Mouse (Mus musculus) heart, embryonic 11.5 days (tissue): ENCODE measurements around the gene Iqsec1. TPM values are rescaled to one million over a fixed set of nuclear protein-coding genes. Genes with fewer than 3 reads are reported as not detected.
A peak's percentile ranks its signal among the peaks of the same experiment; 100 is the strongest.

Source experiments
- ATAC-seq: fragments of 200-750 bp; cut with Nextera tagmentation; replicated peaks from 2 replicates; pipeline ENCODE4 v1.8.0; 2017; ENCODE audit warnings: moderate library complexity; ENCODE audit not compliant: insufficient number of reproducible peaks, low FRiP score, low TSS enrichment
- H3K27ac ChIP-seq: fragments of 300-500 bp; sonication (generic); 2 replicates; pipeline ENCODE4 v1.5.1; 2014; ENCODE audit warnings: mild to moderate bottlenecking, low read depth, low read length
- H3K27me3 ChIP-seq: fragments of 300-500 bp; sonication (generic); 2 replicates; pipeline ENCODE4 v1.6.1; 2014; ENCODE audit warnings: mild to moderate bottlenecking, low read length, mixed read lengths; ENCODE audit not compliant: control insufficient read depth, insufficient read depth
- H3K36me3 ChIP-seq: fragments of 300-500 bp; sonication (generic); 2 replicates; pipeline ENCODE4 v1.6.1; 2014; ENCODE audit warnings: mild to moderate bottlenecking, low read length, moderate library complexity, mixed read lengths; ENCODE audit not compliant: control insufficient read depth, insufficient read depth
- H3K4me1 ChIP-seq: fragments of 300-500 bp; sonication (generic); 2 replicates; pipeline ENCODE4 v1.6.1; 2014; ENCODE audit warnings: low read length; ENCODE audit not compliant: control insufficient read depth, insufficient read depth
- H3K4me2 ChIP-seq: fragments of 300-500 bp; sonication (generic); 2 replicates; pipeline ENCODE4 v1.6.1; 2014; ENCODE audit warnings: mild to moderate bottlenecking, moderate library complexity
- H3K4me3 ChIP-seq: fragments of 300-500 bp; sonication (generic); 2 replicates; pipeline ENCODE4 v1.5.1; 2014; ENCODE audit warnings: low read depth, low read length
- H3K9ac ChIP-seq: fragments of 300-500 bp; sonication (generic); 2 replicates; pipeline ENCODE4 v1.6.1; 2014; ENCODE audit warnings: mild to moderate bottlenecking, low read depth, low read length, moderate library complexity
- H3K9me3 ChIP-seq: fragments of 300-500 bp; sonication (generic); replicated peaks from 2 replicates; pipeline ENCODE4 v1.6.1; 2016; ENCODE audit warnings: low read length; ENCODE audit not compliant: control insufficient read depth
- WGBS: fragments of 180-500 bp; shearing (Covaris S2); extraction: QIAGEN DNeasy Blood & Tissue Kit; methylation state at CpG from one replicate; pipeline ENCODE4 v1.1.7; 2014; ENCODE audit not compliant: insufficient replicate concordance; 5-methylcytosine and 5-hydroxymethylcytosine counted together
- polyA plus RNA-seq: library from polyadenylated mRNA; unstranded; fragments of >200 nt; fragmentation: Nextera tagmentation; extraction: Ambion mirVana; gene quantifications from 2 replicates; pipeline ENCODE4 v1.2.1, GENCODE M21; 2014

Gene Iqsec1
- polyA plus RNA-seq, 1 experiment from 2014 or later: 18.1 TPM

- Histone ChIP-seq H3K9me3 (no peaks in the 10 kb centered on the region), H3K4me1 (peaks cover 92% of the 10 kb centered on the region), H3K4me3 (no peak overlapping the region), H3K36me3 (no peaks in the 10 kb centered on the region), H3K27me3 (no peaks in the 10 kb centered on the region), H3K27ac (peak overlapping the region; percentile 42), H3K9ac (no peak overlapping the region; the same call in 1 of the 2 replicates), H3K4me2 (no peak overlapping the region)
- WGBS: 84% methylated on average over 10 of the region's 10 CpGs
- no peak for ATAC-seq
Observed at GRCm38 (mm10) chr6:90706490-90706889, 282.0 kb downstream of the Iqsec1 start.

- 88% methylated on average over 3 of the region's 3 CpGs for WGBS
- Histone ChIP-seq H3K4me3 (no peak overlapping the region), H3K27ac (no peak overlapping the region)
Observed at GRCm38 (mm10) chr6:90705738-90706137, 282.7 kb downstream of the Iqsec1 start.

GRCm38 (mm10) chr6:90704705-90705344 lies 283.7 kb downstream of the Iqsec1 start:
- no peak overlapping the region for H3K4me3 ChIP-seq
- no peak overlapping the region for H3K9ac ChIP-seq
- no peaks in the 10 kb centered on the region for H3K36me3 ChIP-seq
- H3K27me3 ChIP-seq: no peaks in the 10 kb centered on the region
- no peak for ATAC-seq
- 55% methylated on average over 2 of the region's 2 CpGs for WGBS
- H3K4me2 ChIP-seq: no peak overlapping the region
- H3K4me1 ChIP-seq: peaks cover 92% of the 10 kb centered on the region
- no peaks in the 10 kb centered on the region for H3K9me3 ChIP-seq
- 0 out of 2 replicates have a peak overlapping the region, but pooled peaks have one; percentile 91 for H3K27ac ChIP-seq

More at GRCm38 (mm10) chr6:90705738-90706137, 282.7 kb downstream of the Iqsec1 start:
- no peak overlapping the region for H3K4me2 ChIP-seq
- H3K9me3 ChIP-seq: no peaks in the 10 kb centered on the region
- H3K36me3 ChIP-seq: no peaks in the 10 kb centered on the region
- H3K9ac ChIP-seq: no peak overlapping the region
- H3K27me3 ChIP-seq: no peaks in the 10 kb centered on the region
- H3K4me1 ChIP-seq: peaks cover 91% of the 10 kb centered on the region
- no peak for ATAC-seq

- peak overlapping the region; percentile 58 for H3K9ac ChIP-seq
- no peak for ATAC-seq
- H3K9me3 ChIP-seq: no peaks in the 10 kb centered on the region
- peak overlapping the region; percentile 38 for H3K4me2 ChIP-seq
- no peaks in the 10 kb centered on the region for H3K36me3 ChIP-seq
- WGBS: 41% methylated on average over 2 of the region's 2 CpGs
- H3K27ac ChIP-seq: peak overlapping the region; percentile 91
- H3K27me3 ChIP-seq: no peaks in the 10 kb centered on the region
- H3K4me3 ChIP-seq: no peak overlapping the region
- peaks cover 93% of the 10 kb centered on the region for H3K4me1 ChIP-seq
Observed at GRCm38 (mm10) chr6:90703782-90704181, 284.7 kb downstream of the Iqsec1 start.

- WGBS: 16% methylated on average over 4 of the region's 4 CpGs
- H3K4me3 ChIP-seq: no peak overlapping the region
- H3K9ac ChIP-seq: peak overlapping the region; percentile 58
- peak overlapping the region; percentile 91 for H3K27ac ChIP-seq
- ATAC-seq: no peak
- H3K9me3 ChIP-seq: no peaks in the 10 kb centered on the region
- H3K36me3 ChIP-seq: no peaks in the 10 kb centered on the region
- H3K4me2 ChIP-seq: peak overlapping the region; percentile 38
- H3K27me3 ChIP-seq: no peaks in the 10 kb centered on the region
- H3K4me1 ChIP-seq: peaks cover 94% of the 10 kb centered on the region
Observed at GRCm38 (mm10) chr6:90702837-90703735, 285.4 kb downstream of the Iqsec1 start.

- no peaks in the 10 kb centered on the region for H3K9me3 ChIP-seq
- H3K27ac ChIP-seq: peak overlapping the region; percentile 91; the same call in 1 of the 2 replicates
- peaks cover 94% of the 10 kb centered on the region for H3K4me1 ChIP-seq
- H3K9ac ChIP-seq: no peak overlapping the region
- no peak overlapping the region for H3K4me3 ChIP-seq
- ATAC-seq: no peak
- no peaks in the 10 kb centered on the region for H3K27me3 ChIP-seq
- no peak overlapping the region for H3K4me2 ChIP-seq
- H3K36me3 ChIP-seq: no peaks in the 10 kb centered on the region
Observed at GRCm38 (mm10) chr6:90702197-90702596, 286.3 kb downstream of the Iqsec1 start.

GRCm38 (mm10) chr6:90701391-90701790 lies 287.1 kb downstream of the Iqsec1 start:
- 66% methylated on average over 2 of the region's 2 CpGs for WGBS

GRCm38 (mm10) chr6:90700737-90701136 lies 287.7 kb downstream of the Iqsec1 start:
- no peak for ATAC-seq
- H3K4me2 ChIP-seq: no peak overlapping the region
- H3K9ac ChIP-seq: no peak overlapping the region; the same call in 1 of the 2 replicates
- no peak overlapping the region for H3K4me3 ChIP-seq
- no peaks in the 10 kb centered on the region for H3K9me3 ChIP-seq
- no peaks in the 10 kb centered on the region for H3K27me3 ChIP-seq
- peak overlapping the region; percentile 64; the same call in 1 of the 2 replicates for H3K27ac ChIP-seq
- 85% methylated on average over 2 of the region's 2 CpGs for WGBS
- H3K4me1 ChIP-seq: peaks cover 87% of the 10 kb centered on the region
- H3K36me3 ChIP-seq: no peaks in the 10 kb centered on the region

More at GRCm38 (mm10) chr6:90701391-90701790, 287.1 kb downstream of the Iqsec1 start:
- Histone ChIP-seq H3K4me3 (no peak overlapping the region), H3K27me3 (no peaks in the 10 kb centered on the region), H3K4me2 (no peak overlapping the region), H3K9ac (no peak overlapping the region), H3K36me3 (no peaks in the 10 kb centered on the region), H3K4me1 (peaks cover 86% of the 10 kb centered on the region), H3K9me3 (no peaks in the 10 kb centered on the region), H3K27ac (no peak overlapping the region)
- ATAC-seq: no peak
